Mouse (Mus musculus) erythroblast, embryonic 14.5 days (primary cell): ENCODE measurements around the gene Cttnbp2. TPM values are rescaled to one million over a fixed set of nuclear protein-coding genes. Genes with fewer than 3 reads are reported as not detected.

ENCODE experiments used
- H3K27me3 ChIP-seq: 2 replicates; pipeline ENCODE4 v1.6.1; 2012; ENCODE audit warnings: inconsistent platforms; ENCODE audit not compliant: control insufficient read depth
- H3K36me3 ChIP-seq: 2 replicates; pipeline ENCODE4 v1.6.1; 2012; ENCODE audit warnings: mild to moderate bottlenecking, inconsistent platforms; ENCODE audit not compliant: control insufficient read depth
- H3K4me1 ChIP-seq: 2 replicates; pipeline ENCODE4 v1.6.1; 2012; ENCODE audit warnings: inconsistent platforms; ENCODE audit not compliant: control insufficient read depth
- H3K4me3 ChIP-seq: replicated peaks from 2 replicates; pipeline ENCODE3; 2012; ENCODE audit warnings: moderate library complexity, mild to moderate bottlenecking, inconsistent platforms
- H3K9me3 ChIP-seq: 2 replicates; pipeline ENCODE4 v1.6.1; 2012; ENCODE audit warnings: low read length, inconsistent platforms, mixed read lengths; ENCODE audit not compliant: control insufficient read depth
- GATA1 ChIP-seq: IDR thresholded peaks from 2 replicates; pipeline ENCODE4 v1.6.1; 2012; ENCODE audit warnings: low read length, inconsistent platforms, mixed read lengths
- TAL1 ChIP-seq: IDR thresholded peaks from 3 replicates; pipeline ENCODE4 v1.6.1; 2012; ENCODE audit warnings: low read length, inconsistent platforms, mixed read lengths
- polyA plus RNA-seq: library from polyadenylated mRNA; stranded (reverse); fragments of >175 nt; gene quantifications from 2 replicates; pipeline ENCODE4 v1.2.3, GENCODE M21; 2012

Gene Cttnbp2
- polyA plus RNA-seq, 1 experiment = not detected

- Histone ChIP-seq H3K27me3 (no peaks in the 10 kb centered on the region), H3K4me1 (peaks cover 8% of the 10 kb centered on the region), H3K36me3 (no peaks in the 10 kb centered on the region), H3K4me3 (no peak overlapping the region), H3K9me3 (no peaks in the 10 kb centered on the region)
- TF ChIP-seq GATA1 = no peak
- TF ChIP-seq TAL1 = no peak
Measured at GRCm38 (mm10) chr6:18446359-18446758, 68.3 kb downstream of the Cttnbp2 start.

DNA sequence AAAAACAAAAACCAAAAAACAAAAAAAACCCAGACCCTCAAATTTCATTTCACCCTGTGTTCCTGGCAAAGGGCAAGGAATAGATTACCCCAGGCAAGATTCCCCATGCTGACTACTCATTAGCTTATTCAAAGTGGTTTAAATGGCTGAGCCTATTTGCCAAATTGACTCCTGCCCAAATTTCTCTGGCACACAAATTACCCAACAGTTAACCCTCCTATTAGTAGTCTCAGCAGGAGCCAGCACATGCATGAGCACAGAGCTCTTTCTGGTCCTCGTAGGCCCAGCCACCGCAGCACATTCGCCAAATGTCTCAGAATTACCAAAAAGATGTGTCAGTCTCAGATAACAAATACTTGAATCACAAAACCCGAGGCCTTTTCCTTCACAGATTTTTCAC lies 68.9 kb downstream of the Cttnbp2 start:
- no peaks in the 10 kb centered on the region for H3K27me3 ChIP-seq

DNA sequence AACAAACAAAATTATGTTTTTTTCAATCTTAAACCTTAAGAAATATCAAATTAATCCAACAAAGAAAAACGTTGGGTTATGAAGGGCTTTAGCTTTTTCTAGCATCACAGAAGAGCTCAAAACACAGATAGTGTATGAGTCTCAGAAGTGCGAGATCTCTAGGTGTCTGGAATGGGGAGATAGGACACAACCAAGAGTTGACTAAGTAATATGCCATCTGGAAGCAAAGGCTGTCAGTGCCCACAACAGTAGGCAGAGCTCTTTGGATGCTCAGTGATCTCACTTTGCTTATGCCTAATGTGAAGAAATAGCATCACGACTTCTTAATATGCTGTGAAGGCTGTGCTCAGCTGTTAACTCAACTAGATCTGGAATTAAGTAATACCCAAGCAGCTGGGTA lies 72.3 kb downstream of the Cttnbp2 start:
- Histone ChIP-seq H3K4me1 (peaks cover 23% of the 10 kb centered on the region), H3K9me3 (no peaks in the 10 kb centered on the region), H3K27me3 (no peaks in the 10 kb centered on the region), H3K36me3 (peaks cover 25% of the 10 kb centered on the region), H3K4me3 (no peak overlapping the region)
- TF ChIP-seq GATA1 = no peak
- TF ChIP-seq TAL1 = no peak

More for the DNA sequence above, 68.9 kb downstream of the Cttnbp2 start:
- Histone ChIP-seq H3K4me3 (no peak overlapping the region), H3K9me3 (no peaks in the 10 kb centered on the region), H3K36me3 (no peaks in the 10 kb centered on the region), H3K4me1 (peaks cover 13% of the 10 kb centered on the region)
- no peak for TF ChIP-seq TAL1
- TF ChIP-seq GATA1 = no peak

GRCm38 (mm10) chr6:18440918-18441532 lies 73.6 kb downstream of the Cttnbp2 start:
- peaks cover 32% of the 10 kb centered on the region for H3K4me1 ChIP-seq
- no peak overlapping the region for H3K4me3 ChIP-seq
- no peak for TF ChIP-seq GATA1
- H3K9me3 ChIP-seq = no peaks in the 10 kb centered on the region
- H3K36me3 ChIP-seq = peaks cover 38% of the 10 kb centered on the region
- H3K27me3 ChIP-seq = no peaks in the 10 kb centered on the region

DNA sequence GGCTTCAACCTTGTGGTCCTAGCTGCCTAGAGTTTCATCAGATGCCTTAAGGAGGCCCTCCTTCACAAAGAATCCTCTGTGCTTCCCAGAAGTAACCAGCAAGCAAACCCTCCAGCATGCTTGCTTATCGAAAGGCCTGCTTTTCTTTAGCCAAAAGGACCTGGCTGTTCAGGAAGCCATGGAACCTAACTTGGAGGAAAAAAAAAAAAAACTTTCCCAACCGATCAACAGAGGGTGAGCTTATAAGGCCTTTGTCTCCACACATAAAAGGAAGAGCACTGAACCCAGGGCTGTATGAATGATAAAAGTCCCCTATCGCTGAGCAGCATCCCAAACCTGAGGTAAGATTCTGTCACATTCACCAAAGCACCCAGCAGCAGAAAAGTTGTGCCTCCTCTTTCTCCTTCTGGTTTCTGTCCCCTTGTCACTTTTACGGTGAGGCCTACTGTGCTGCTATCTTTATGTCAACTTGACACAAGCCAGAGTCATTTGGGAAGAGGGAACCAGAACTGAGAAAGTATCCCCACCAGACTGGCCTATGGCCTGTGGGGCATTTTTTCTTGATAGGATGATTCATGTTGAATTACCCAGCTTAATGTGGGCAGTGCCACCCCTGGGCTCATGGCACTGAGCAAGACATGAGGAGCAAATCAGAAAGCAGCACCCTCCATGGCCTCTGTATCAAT lies 78.4 kb downstream of the Cttnbp2 start:
- H3K27me3 ChIP-seq = no peaks in the 10 kb centered on the region
- TF ChIP-seq TAL1 = no peak
- no peak for TF ChIP-seq GATA1
- no peaks in the 10 kb centered on the region for H3K9me3 ChIP-seq
- peak overlapping the region; percentile 75 for H3K4me3 ChIP-seq
- peaks cover 64% of the 10 kb centered on the region for H3K4me1 ChIP-seq
- H3K36me3 ChIP-seq = peaks cover 41% of the 10 kb centered on the region

DNA sequence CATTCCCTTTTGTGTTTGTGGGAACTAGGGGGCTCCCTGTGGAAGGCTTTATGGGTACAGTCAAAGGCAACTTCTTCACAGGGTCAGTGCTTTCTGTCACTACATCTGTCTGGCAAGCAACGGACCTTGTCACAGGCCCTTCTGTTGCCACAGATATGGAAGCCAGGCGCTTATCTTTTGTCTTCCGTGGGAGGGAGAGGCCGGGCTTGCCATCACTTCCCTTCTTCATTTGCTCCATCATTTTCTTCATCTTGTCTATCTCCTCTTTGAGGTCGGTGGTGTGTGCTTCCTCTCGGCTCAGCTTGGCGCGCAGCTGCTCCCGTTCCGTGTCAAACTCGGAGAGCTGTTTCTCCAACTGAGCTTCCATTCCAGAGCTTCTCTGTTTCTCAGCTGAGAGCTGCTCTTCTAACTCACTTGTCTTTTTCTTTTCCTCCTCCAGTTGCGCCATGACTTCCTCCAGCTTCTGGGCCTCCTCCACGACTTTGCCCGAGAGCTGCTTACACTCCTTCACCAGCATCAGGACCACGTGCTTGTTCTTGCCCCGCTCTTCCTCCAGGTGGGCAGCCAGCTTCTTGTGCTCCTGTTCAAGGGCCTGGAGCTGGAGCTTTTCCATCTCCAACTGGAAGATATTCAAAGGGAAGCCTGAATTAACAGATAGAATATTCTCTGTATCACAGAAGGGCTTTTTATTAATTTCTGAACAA lies 79.7 kb downstream of the Cttnbp2 start:
- Histone ChIP-seq H3K4me3 (peak overlapping the region; percentile 75), H3K9me3 (no peaks in the 10 kb centered on the region), H3K4me1 (peaks cover 55% of the 10 kb centered on the region), H3K36me3 (peaks cover 39% of the 10 kb centered on the region), H3K27me3 (no peaks in the 10 kb centered on the region)
- peak; percentile 83 for TF ChIP-seq TAL1
- TF ChIP-seq GATA1 = peak; percentile 74

GRCm38 (mm10) chr6:18434355-18434754 lies 80.3 kb downstream of the Cttnbp2 start:
- Histone ChIP-seq H3K9me3 (no peaks in the 10 kb centered on the region), H3K27me3 (no peaks in the 10 kb centered on the region), H3K36me3 (peaks cover 36% of the 10 kb centered on the region), H3K4me1 (peaks cover 55% of the 10 kb centered on the region), H3K4me3 (peak overlapping the region; percentile 75)
- TF ChIP-seq GATA1 (no peak), TAL1 (no peak)

DNA sequence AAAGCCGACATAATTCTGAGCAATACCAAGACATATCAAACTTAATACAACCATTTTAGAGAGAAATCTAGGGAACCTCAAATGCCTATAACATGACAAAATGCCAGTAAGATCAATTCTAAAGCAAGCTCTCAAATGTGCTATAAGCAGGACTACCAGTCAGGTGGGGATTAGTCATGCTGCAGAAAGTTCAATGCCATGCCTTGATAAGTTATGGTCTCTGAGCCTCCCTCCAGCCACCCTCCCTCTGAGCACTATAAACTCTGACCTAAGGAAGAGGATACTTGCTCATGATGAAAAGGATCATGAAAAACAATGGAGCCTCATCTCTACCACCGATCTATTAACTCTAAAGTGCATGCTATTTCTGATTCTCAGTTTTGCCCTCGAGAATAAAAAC lies 82.3 kb downstream of the Cttnbp2 start:
- Histone ChIP-seq H3K27me3 (no peaks in the 10 kb centered on the region), H3K4me3 (no peak overlapping the region), H3K9me3 (no peaks in the 10 kb centered on the region), H3K4me1 (peaks cover 52% of the 10 kb centered on the region), H3K36me3 (peaks cover 16% of the 10 kb centered on the region)
- no peak for TF ChIP-seq GATA1
- TF ChIP-seq TAL1 = no peak

DNA sequence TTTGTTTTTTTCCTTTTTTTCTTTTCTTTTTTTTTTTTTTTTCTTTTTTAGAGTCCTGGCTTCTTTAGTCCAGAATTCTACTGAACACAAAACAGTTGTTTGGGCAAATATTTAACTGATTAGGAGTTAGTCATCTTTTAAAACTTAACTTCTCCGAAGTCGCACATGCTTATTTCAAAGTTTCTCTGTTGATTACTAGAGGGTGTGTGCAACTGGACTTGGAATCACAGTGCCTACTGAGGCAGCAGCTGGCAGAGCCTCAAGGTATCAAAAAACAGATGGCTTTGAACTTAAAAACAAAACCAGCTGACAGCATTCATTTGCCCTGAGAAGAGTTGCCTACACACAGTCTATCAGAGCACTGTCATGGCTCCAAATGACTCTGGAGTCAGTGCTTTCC lies 82.8 kb downstream of the Cttnbp2 start:
- Histone ChIP-seq H3K27me3 (no peaks in the 10 kb centered on the region), H3K9me3 (no peaks in the 10 kb centered on the region), H3K4me3 (no peak overlapping the region), H3K4me1 (peaks cover 51% of the 10 kb centered on the region), H3K36me3 (peaks cover 11% of the 10 kb centered on the region)
- no peak for TF ChIP-seq GATA1
- no peak for TF ChIP-seq TAL1
